Mouse (Mus musculus): Measurements from ENCODE around the gene Nell2. TPM values are rescaled to one million over a fixed set of nuclear protein-coding genes. Genes with fewer than 3 reads are reported as not detected.

The Nell2 gene
- polyA plus RNA-seq, 1 experiment from 2014 or later = 155 TPM

- WGBS = 70% methylated on average over 5 of the region's 5 CpGs
- DNase-seq (ENCODE audit: low spot score) (no peak), ATAC-seq (ENCODE audit: insufficient read depth, low FRiP score, low TSS enrichment) (no peak)
- Histone ChIP-seq H3K9ac (ENCODE audit: low read length) (no peak overlapping the region), H3K27me3 (ENCODE audit: control insufficient read depth, insufficient read depth, low read length) (no peaks in the 10 kb centered on the region), H3K4me3 (ENCODE audit: low read depth, low read length) (no peak overlapping the region), H3K9me3 (ENCODE audit: control insufficient read depth, low read length) (no peaks in the 10 kb centered on the region), H3K27ac (ENCODE audit: low read depth, low read length) (no peak overlapping the region), H3K4me2 (ENCODE audit: low read depth) (no peak overlapping the region), H3K36me3 (ENCODE audit: control insufficient read depth, insufficient read depth, low read length) (no peaks in the 10 kb centered on the region), H3K4me1 (ENCODE audit: control insufficient read depth, insufficient read depth, low read length) (no peaks in the 10 kb centered on the region)
These were observed 215.1 kb downstream of the Nell2 start for GRCm38 (mm10) chr15:95313286-95313685.

DNA sequence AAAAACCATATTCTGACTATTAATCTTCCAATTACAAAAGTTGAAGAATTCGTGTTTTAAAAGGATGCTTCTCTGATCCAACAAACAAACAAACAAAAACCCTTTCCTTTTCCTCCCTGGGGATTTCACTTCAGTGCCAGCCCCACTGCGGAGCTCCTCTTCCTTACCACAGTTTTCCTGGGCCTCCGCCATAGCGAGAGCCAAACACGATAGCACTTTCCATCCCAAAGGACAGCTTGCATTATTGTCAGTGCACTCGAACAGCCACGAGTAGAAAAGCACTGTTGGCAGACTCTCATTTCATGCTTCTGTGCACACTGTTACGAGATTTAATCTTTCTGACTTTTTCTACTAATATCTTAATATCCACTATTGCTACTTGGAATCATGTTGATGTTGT lies 224.3 kb downstream of the Nell2 start:
- ATAC-seq (ENCODE audit: insufficient read depth, low FRiP score, low TSS enrichment) (no peak), DNase-seq (ENCODE audit: low spot score) (no peak)
- Histone ChIP-seq H3K27me3 (ENCODE audit: control insufficient read depth, insufficient read depth, low read length) (no peaks in the 10 kb centered on the region), H3K4me2 (ENCODE audit: low read depth) (no peak overlapping the region), H3K4me1 (ENCODE audit: control insufficient read depth, insufficient read depth, low read length) (no peaks in the 10 kb centered on the region), H3K36me3 (ENCODE audit: control insufficient read depth, insufficient read depth, low read length) (no peaks in the 10 kb centered on the region), H3K9ac (ENCODE audit: low read length) (no peak overlapping the region), H3K27ac (ENCODE audit: low read depth, low read length) (no peak overlapping the region), H3K9me3 (ENCODE audit: control insufficient read depth, low read length) (no peaks in the 10 kb centered on the region), H3K4me3 (ENCODE audit: low read depth, low read length) (no peak overlapping the region)
- 89% methylated on average over 8 of the region's 8 CpGs for WGBS

GRCm38 (mm10) chr15:95296561-95296960 lies 231.8 kb downstream of the Nell2 start:
- WGBS = 94% methylated on average over 10 of the region's 10 CpGs
- Histone ChIP-seq H3K9ac (ENCODE audit: low read length) (no peak overlapping the region), H3K36me3 (ENCODE audit: control insufficient read depth, insufficient read depth, low read length) (no peaks in the 10 kb centered on the region), H3K27me3 (ENCODE audit: control insufficient read depth, insufficient read depth, low read length) (no peaks in the 10 kb centered on the region), H3K4me3 (ENCODE audit: low read depth, low read length) (no peak overlapping the region), H3K4me2 (ENCODE audit: low read depth) (no peak overlapping the region), H3K9me3 (ENCODE audit: control insufficient read depth, low read length) (no peaks in the 10 kb centered on the region), H3K27ac (ENCODE audit: low read depth, low read length) (no peak overlapping the region), H3K4me1 (ENCODE audit: control insufficient read depth, insufficient read depth, low read length) (no peaks in the 10 kb centered on the region)
- ATAC-seq (ENCODE audit: insufficient read depth, low FRiP score, low TSS enrichment) = no peak
- DNase-seq (ENCODE audit: low spot score) = no peak

- no peak overlapping the region for H3K4me2 ChIP-seq (ENCODE audit: low read depth)
- H3K9ac ChIP-seq (ENCODE audit: low read length) = no peak overlapping the region
- no peaks in the 10 kb centered on the region for H3K27me3 ChIP-seq (ENCODE audit: control insufficient read depth, insufficient read depth, low read length)
- WGBS = 56% methylated on average over 10 of the region's 10 CpGs
- no peak for DNase-seq (ENCODE audit: low spot score)
- no peaks in the 10 kb centered on the region for H3K9me3 ChIP-seq (ENCODE audit: control insufficient read depth, low read length)
- H3K4me1 ChIP-seq (ENCODE audit: control insufficient read depth, insufficient read depth, low read length) = no peaks in the 10 kb centered on the region
- H3K4me3 ChIP-seq (ENCODE audit: low read depth, low read length) = no peak overlapping the region
- H3K36me3 ChIP-seq (ENCODE audit: control insufficient read depth, insufficient read depth, low read length) = no peaks in the 10 kb centered on the region
- ATAC-seq (ENCODE audit: insufficient read depth, low FRiP score, low TSS enrichment) = no peak
- no peak overlapping the region for H3K27ac ChIP-seq (ENCODE audit: low read depth, low read length)
These were observed 239.3 kb downstream of the Nell2 start for GRCm38 (mm10) chr15:95289047-95289446.

- H3K27ac ChIP-seq (ENCODE audit: low read depth, low read length) = no peak overlapping the region
- no peak overlapping the region for H3K4me3 ChIP-seq (ENCODE audit: low read depth, low read length)
- H3K27me3 ChIP-seq (ENCODE audit: control insufficient read depth, insufficient read depth, low read length) = no peaks in the 10 kb centered on the region
- H3K9ac ChIP-seq (ENCODE audit: low read length) = no peak overlapping the region
- no peak for ATAC-seq (ENCODE audit: insufficient read depth, low FRiP score, low TSS enrichment)
- no peak overlapping the region for H3K4me2 ChIP-seq (ENCODE audit: low read depth)
- DNase-seq (ENCODE audit: low spot score) = no peak
- H3K36me3 ChIP-seq (ENCODE audit: control insufficient read depth, insufficient read depth, low read length) = no peaks in the 10 kb centered on the region
- H3K9me3 ChIP-seq (ENCODE audit: control insufficient read depth, low read length) = no peaks in the 10 kb centered on the region
- no peaks in the 10 kb centered on the region for H3K4me1 ChIP-seq (ENCODE audit: control insufficient read depth, insufficient read depth, low read length)
- 37% methylated on average over 6 of the region's 6 CpGs for WGBS
These were observed 243.2 kb downstream of the Nell2 start for GRCm38 (mm10) chr15:95285199-95285598.

GRCm38 (mm10) chr15:95280986-95281385 lies 247.4 kb downstream of the Nell2 start:
- Histone ChIP-seq H3K27me3 (ENCODE audit: control insufficient read depth, insufficient read depth, low read length) (no peaks in the 10 kb centered on the region), H3K36me3 (ENCODE audit: control insufficient read depth, insufficient read depth, low read length) (no peaks in the 10 kb centered on the region), H3K4me3 (ENCODE audit: low read depth, low read length) (no peak overlapping the region), H3K9ac (ENCODE audit: low read length) (no peak overlapping the region), H3K9me3 (ENCODE audit: control insufficient read depth, low read length) (no peaks in the 10 kb centered on the region), H3K4me2 (ENCODE audit: low read depth) (no peak overlapping the region), H3K27ac (ENCODE audit: low read depth, low read length) (no peak overlapping the region), H3K4me1 (ENCODE audit: control insufficient read depth, insufficient read depth, low read length) (no peaks in the 10 kb centered on the region)
- DNase-seq (ENCODE audit: low spot score) = no peak
- 94% methylated on average over 2 of the region's 2 CpGs for WGBS
- ATAC-seq (ENCODE audit: insufficient read depth, low FRiP score, low TSS enrichment) = no peak

GRCm38 (mm10) chr15:95278001-95278400 lies 250.4 kb downstream of the Nell2 start:
- no peak overlapping the region for H3K9ac ChIP-seq (ENCODE audit: low read length)
- no peak overlapping the region for H3K4me3 ChIP-seq (ENCODE audit: low read depth, low read length)
- ATAC-seq (ENCODE audit: insufficient read depth, low FRiP score, low TSS enrichment) = no peak
- H3K4me2 ChIP-seq (ENCODE audit: low read depth) = no peak overlapping the region
- H3K27me3 ChIP-seq (ENCODE audit: control insufficient read depth, insufficient read depth, low read length) = no peaks in the 10 kb centered on the region
- H3K4me1 ChIP-seq (ENCODE audit: control insufficient read depth, insufficient read depth, low read length) = no peaks in the 10 kb centered on the region
- H3K36me3 ChIP-seq (ENCODE audit: control insufficient read depth, insufficient read depth, low read length) = no peaks in the 10 kb centered on the region
- DNase-seq (ENCODE audit: low spot score) = no peak
- H3K27ac ChIP-seq (ENCODE audit: low read depth, low read length) = no peak overlapping the region
- no peaks in the 10 kb centered on the region for H3K9me3 ChIP-seq (ENCODE audit: control insufficient read depth, low read length)
- WGBS = 87% methylated on average over 4 of the region's 4 CpGs

GRCm38 (mm10) chr15:95276556-95276955 lies 251.8 kb downstream of the Nell2 start:
- no peak overlapping the region for H3K4me3 ChIP-seq (ENCODE audit: low read depth, low read length)
- ATAC-seq (ENCODE audit: insufficient read depth, low FRiP score, low TSS enrichment) = no peak
- H3K27me3 ChIP-seq (ENCODE audit: control insufficient read depth, insufficient read depth, low read length) = no peaks in the 10 kb centered on the region
- no peaks in the 10 kb centered on the region for H3K36me3 ChIP-seq (ENCODE audit: control insufficient read depth, insufficient read depth, low read length)
- H3K4me1 ChIP-seq (ENCODE audit: control insufficient read depth, insufficient read depth, low read length) = no peaks in the 10 kb centered on the region
- no peak overlapping the region for H3K27ac ChIP-seq (ENCODE audit: low read depth, low read length)
- H3K9me3 ChIP-seq (ENCODE audit: control insufficient read depth, low read length) = no peaks in the 10 kb centered on the region
- H3K9ac ChIP-seq (ENCODE audit: low read length) = no peak overlapping the region
- WGBS = 99% methylated on average over 3 of the region's 3 CpGs
- H3K4me2 ChIP-seq (ENCODE audit: low read depth) = no peak overlapping the region
- DNase-seq (ENCODE audit: low spot score) = no peak

DNA sequence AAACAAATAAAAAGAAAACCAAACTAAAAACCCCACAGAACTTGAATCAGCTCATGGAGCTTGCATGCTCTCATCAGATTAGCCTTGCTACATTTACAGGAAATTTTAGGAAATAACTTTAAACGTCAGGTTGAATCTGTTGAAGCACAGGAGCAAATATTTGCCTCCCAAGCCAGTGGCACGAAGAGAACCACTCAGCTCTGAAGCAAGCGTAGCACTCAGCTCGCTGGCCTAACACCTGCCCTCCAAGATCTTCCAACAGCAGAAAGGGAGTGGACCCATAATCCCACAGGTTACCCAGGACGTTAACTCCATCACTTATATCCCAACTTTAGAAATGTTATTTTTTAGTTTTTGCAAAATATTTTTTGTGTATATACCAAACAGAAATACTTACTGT lies 252.8 kb downstream of the Nell2 start:
- 91% methylated on average over 5 of the region's 5 CpGs for WGBS
- Histone ChIP-seq H3K9me3 (ENCODE audit: control insufficient read depth, low read length) (no peaks in the 10 kb centered on the region), H3K4me1 (ENCODE audit: control insufficient read depth, insufficient read depth, low read length) (no peaks in the 10 kb centered on the region), H3K27me3 (ENCODE audit: control insufficient read depth, insufficient read depth, low read length) (no peaks in the 10 kb centered on the region), H3K9ac (ENCODE audit: low read length) (no peak overlapping the region), H3K27ac (ENCODE audit: low read depth, low read length) (no peak overlapping the region), H3K4me3 (ENCODE audit: low read depth, low read length) (no peak overlapping the region), H3K36me3 (ENCODE audit: control insufficient read depth, insufficient read depth, low read length) (no peaks in the 10 kb centered on the region), H3K4me2 (ENCODE audit: low read depth) (no peak overlapping the region)
- no peak for DNase-seq (ENCODE audit: low spot score)
- no peak for ATAC-seq (ENCODE audit: insufficient read depth, low FRiP score, low TSS enrichment)

All from neural tube, embryonic 11.5 days (tissue).